Mouse (Mus musculus) cortical plate, adult 2 months (tissue): ENCODE results near the gene Sgsm1.

Experiments used
- CTCF ChIP-seq: fragments of 200-500 bp; IDR thresholded peaks from 2 replicates; pipeline ENCODE4 v1.5.1; 2011; ENCODE audit warnings: mild to moderate bottlenecking, control low read depth, low read length; ENCODE audit not compliant: insufficient read depth; ENCODE audit errors: extremely low read depth
- POLR2A ChIP-seq: fragments of 200-500 bp; IDR thresholded peaks from 2 replicates; pipeline ENCODE4 v1.6.1; 2011; ENCODE audit warnings: mild to moderate bottlenecking, low read length, control low read depth; ENCODE audit not compliant: insufficient read depth; ENCODE audit errors: extremely low read depth

GRCm38 (mm10) chr5:113226632-113227102 lies 83.9 kb downstream of the Sgsm1 start, which contains the start of gene Tmem211:
- TF ChIP-seq CTCF = peak; percentile 91
- TF ChIP-seq POLR2A = no peak
